Mouse (Mus musculus) small intestine, adult 2 months (tissue): ENCODE results near the gene Myl6.

ENCODE experiments used
- CTCF ChIP-seq: fragments of 200-500 bp; IDR thresholded peaks from 2 replicates; pipeline ENCODE4 v1.5.1; 2012; ENCODE audit warnings: low read depth, mild to moderate bottlenecking, control low read depth, inconsistent platforms, low read length, moderate library complexity, mixed read lengths; ENCODE audit not compliant: insufficient replicate concordance, insufficient read length; ENCODE audit errors: extremely low read depth
- POLR2A ChIP-seq: fragments of 200-500 bp; IDR thresholded peaks from 2 replicates; pipeline ENCODE4 v1.6.1; 2012; ENCODE audit warnings: low read depth, mild to moderate bottlenecking, control low read depth, inconsistent platforms, low read length, moderate library complexity

- TF ChIP-seq CTCF (no peak), POLR2A (no peak)
Observed at GRCm38 (mm10) chr10:128522351-128522750, 28.4 kb upstream of the Myl6 start.
